Mouse (Mus musculus): ENCODE measurements at regions not wholly inside any gene's neighbourhood (a gene's known extent, or its start where the extent isn't known, plus 50 kb on each side); places are given as distances from the start of the nearest gene placed in this dataset.
"Not testable (repeated sequence)": the region's sequence is repeated elsewhere in the genome, so short reads cannot be mapped to it uniquely, and the experiment has no call there.

- no peak for DNase-seq (ENCODE audit: low spot score in 2 of 2)
Observed at GRCm38 (mm10) chr8:78068087-78068910, 144.8 kb upstream of the Ttc29 start.

- no peak for DNase-seq (ENCODE audit: low spot score in 2 of 2)
Observed at GRCm38 (mm10) chr8:78073821-78074220, 139.3 kb upstream of the Ttc29 start.

GRCm38 (mm10) chr8:78077122-78077521 lies 136.0 kb upstream of the Ttc29 start:
- DNase-seq (ENCODE audit: low spot score in 2 of 2), result no peak

- DNase-seq (ENCODE audit: low spot score in 2 of 2), result not testable (repeated sequence)
Observed at GRCm38 (mm10) chr8:78081395-78081794, 131.7 kb upstream of the Ttc29 start.

GRCm38 (mm10) chr8:78083012-78083411 lies 130.1 kb upstream of the Ttc29 start:
- DNase-seq (ENCODE audit: low spot score in 2 of 2), result no peak

- no peak for DNase-seq (ENCODE audit: low spot score in 2 of 2)
Observed at GRCm38 (mm10) chr8:78086361-78086760, 126.7 kb upstream of the Ttc29 start.

- no peak for DNase-seq (ENCODE audit: low spot score in 2 of 2)
Observed at GRCm38 (mm10) chr8:78090382-78091122, 122.5 kb upstream of the Ttc29 start.

GRCm38 (mm10) chr8:78096383-78096782 lies 116.7 kb upstream of the Ttc29 start:
- no peak for DNase-seq (ENCODE audit: low spot score in 2 of 2)

- no peak for DNase-seq (ENCODE audit: low spot score in 2 of 2)
Observed at GRCm38 (mm10) chr8:78098191-78098745, 114.8 kb upstream of the Ttc29 start.

GRCm38 (mm10) chr8:78099091-78099490 lies 114.0 kb upstream of the Ttc29 start:
- DNase-seq (ENCODE audit: low spot score in 2 of 2), result no peak

GRCm38 (mm10) chr8:78107339-78107738 lies 105.8 kb upstream of the Ttc29 start:
- DNase-seq (ENCODE audit: low spot score in 2 of 2), result peak in 1 of 2 experiments; percentile 40

- DNase-seq (ENCODE audit: low spot score in 2 of 2), result no peak
Observed at GRCm38 (mm10) chr8:78110003-78110649, 103.0 kb upstream of the Ttc29 start.

GRCm38 (mm10) chr8:78113105-78113504 lies 100.0 kb upstream of the Ttc29 start:
- DNase-seq (ENCODE audit: low spot score in 2 of 2), result no peak

- no peak for DNase-seq (ENCODE audit: low spot score in 2 of 2)
Observed at GRCm38 (mm10) chr8:78114512-78114911, 98.6 kb upstream of the Ttc29 start.

GRCm38 (mm10) chr8:78117191-78117590 lies 95.9 kb upstream of the Ttc29 start:
- no peak for DNase-seq (ENCODE audit: low spot score in 2 of 2)

- DNase-seq (ENCODE audit: low spot score in 2 of 2), result no peak
Observed at GRCm38 (mm10) chr8:78118493-78118892, 94.6 kb upstream of the Ttc29 start.

GRCm38 (mm10) chr8:78119682-78120081 lies 93.4 kb upstream of the Ttc29 start:
- DNase-seq (ENCODE audit: low spot score in 2 of 2), result no peak

- peak in 1 of 2 experiments; percentile 65 for DNase-seq (ENCODE audit: low spot score in 2 of 2)
Observed at GRCm38 (mm10) chr8:78124248-78124647, 88.8 kb upstream of the Ttc29 start.

- DNase-seq (ENCODE audit: low spot score in 2 of 2), result no peak
Observed at GRCm38 (mm10) chr8:78127852-78128251, 85.2 kb upstream of the Ttc29 start.

GRCm38 (mm10) chr8:78129061-78129460 lies 84.0 kb upstream of the Ttc29 start:
- no peak for DNase-seq (ENCODE audit: low spot score in 2 of 2)

GRCm38 (mm10) chr8:78139514-78139913 lies 73.6 kb upstream of the Ttc29 start:
- DNase-seq (ENCODE audit: low spot score in 2 of 2), result not testable (repeated sequence)

GRCm38 (mm10) chr8:78147170-78147569 lies 65.9 kb upstream of the Ttc29 start:
- no peak for DNase-seq (ENCODE audit: low spot score in 2 of 2)

All from spleen, postnatal 4 days (tissue).